In the genomic region with DNA sequence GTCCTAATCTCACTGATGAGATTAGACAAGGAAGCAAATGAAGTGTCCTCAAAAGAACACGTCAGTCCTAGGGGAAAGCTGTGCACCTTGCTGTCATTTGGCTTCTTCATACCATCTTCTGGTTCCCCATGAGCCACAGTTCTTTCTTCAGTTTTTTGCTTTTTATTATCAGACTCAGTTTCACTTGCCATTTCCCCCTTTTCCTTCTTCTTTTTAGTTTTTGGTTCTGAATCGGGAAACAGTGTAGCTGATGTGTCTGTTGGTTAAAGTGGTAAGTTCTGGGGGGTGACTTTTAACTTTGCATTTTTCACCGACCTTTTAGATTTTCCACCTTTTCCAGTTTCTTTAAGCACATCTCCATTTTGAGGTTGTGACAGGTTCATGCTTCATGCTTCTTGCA, we compare ENCODE assay signal across 31 mouse cellular contexts. TPM values are rescaled to one million over a fixed set of nuclear protein-coding genes. Genes with fewer than 3 reads are reported as not detected.
DNase-seq lines count a peak whose midpoint lies in the region; ATAC-seq lines count a peak whose summit lies in the region.
"Had no signal": no experiment of that assay in that cellular context is flagged by ENCODE, and none has a peak within 500 bp of the region (broad histone marks: within the 10 kb centered on the region; RNA-seq: fewer than 3 reads in every experiment).

Gene Ms4a4c, plus strand, starts transcription at position 244 of the 400 bp plus-strand sequence.

- peak; percentile 42 for DNase-seq in A20 (ENCODE audit: low read depth, low spot score)
- DNase-seq in thymus, postnatal 4 days: no peak
- DNase-seq in cerebellum, adult 11-12 months: no peak
- DNase-seq in heart, postnatal 10 days: no peak
- DNase-seq: adrenal gland, postnatal 36 days; B cell, adult 2 months; cerebellum, adult 9-10 months; heart, postnatal 14 days; kidney, adult 2 months; layer of hippocampus, adult 9-11 months; lung, embryonic 14.5 days; retina, postnatal 1 day; right cerebral cortex, postnatal 25 days; spleen, adult 18-20 months; thymus, postnatal 25 days had no signal

- ATAC-seq in activated CD4-positive, CD25-positive, alpha-beta regulatory T cell, adult 4 months: no peak
- ATAC-seq in granulocyte monocyte progenitor cell, adult 5-6 weeks (replicated peaks; ENCODE audit: poor library complexity, severe bottlenecking): peak; percentile 75
- ATAC-seq in megakaryocyte progenitor cell, adult 5-6 weeks (replicated peaks; ENCODE audit: poor library complexity): 0 out of 2 replicates have a peak, but pooled peaks have one; percentile 26
- ATAC-seq: forebrain, embryonic 16.5 days; hindbrain, embryonic 16.5 days; intestine, embryonic 15.5 days; midbrain, embryonic 13.5 days had no signal

- intact Hi-C loops in heart, postnatal 10 days (cut with DNase I): no loop called here

RNA-seq across cellular contexts. Expression of gene Ms4a4c, which starts in this region (rescaled TPM):
- 10 to 100 TPM; 51.6 to 56.7 TPM for polyA plus RNA-seq in activated CD4-positive, CD25-positive, alpha-beta regulatory T cell, adult 4 months (2017; shearing (Covaris generic))
- 11.5 and 20.2 TPM in 2 replicates for total RNA-seq in granulocyte monocyte progenitor cell, adult 5-6 weeks (2014; fragmentation: Nextera tagmentation)
- total RNA-seq in granulocyte monocyte progenitor cell, adult 5-6 weeks (2017): 13.5 and 19.6 TPM in 2 replicates
- total RNA-seq in megakaryocyte progenitor cell, adult 5-6 weeks (2015): 17.5 and 21.6 TPM in 2 replicates
- total RNA-seq in megakaryocyte progenitor cell, adult 5-6 weeks (2017): 15.8 and 18.6 TPM in 2 replicates
- total RNA-seq in heart, postnatal 10 days (2021): not detected
- total RNA-seq: ES-E14; gastrocnemius, adult 8-10 months; gastrocnemius, postnatal 4 days; left cerebral cortex, postnatal 10 days; megakaryocyte-erythroid progenitor cell, adult 5-6 weeks had no signal
- polyA plus RNA-seq: erythroblast, embryonic 14.5 days; forebrain, embryonic 11.5 days; forebrain, embryonic 16.5 days; hindbrain, embryonic 11.5 days; midbrain, embryonic 13.5 days; neural tube, embryonic 14.5 days had no signal

Comparison
In these comparisons a context has a peak if more than half of its experiments do, and no peak if none do; other contexts are left out.
1. RNA of gene Ms4a4c (total RNA-seq): 11.5 to 20.2 TPM in granulocyte monocyte progenitor cell, adult 5-6 weeks and 15.8 to 21.6 TPM in megakaryocyte progenitor cell, adult 5-6 weeks; not detected in heart, postnatal 10 days; every median in the first group is over 10 times any median in the second.